Comparison of ENCODE assay signal across 11 mouse cellular contexts in genomic region chr11:117256088-117256487, GRCm38 (mm10). TPM values are rescaled to one million over a fixed set of nuclear protein-coding genes. Genes with fewer than 3 reads are reported as not detected.
A peak's percentile ranks its signal among the peaks of the same experiment; 100 is the strongest.
DNase-seq lines count a peak whose midpoint lies in the region; TF ChIP-seq lines count a peak whose summit lies in the region.
"Had no signal": no experiment of that assay in that cellular context is flagged by ENCODE, and none has a peak within 500 bp of the region (broad histone marks: within the 10 kb centered on the region; RNA-seq: fewer than 3 reads in every experiment).

No protein-coding gene starts in this region.

- TF ChIP-seq POLR2A in lung, adult 2 months (IDR thresholded peaks at IDR 0.05; ENCODE audit: borderline replicate concordance, extremely low read depth, low read depth, low read length): no peak

- intact Hi-C loops in gastrocnemius, adult 2 months (cut with DNase I): no loop called here
- intact Hi-C loops in left cerebral cortex, postnatal 36 days (cut with DNase I): no loop called here
- intact Hi-C loops in left cerebral cortex, postnatal 14 days (cut with DNase I): no loop called here

- no peak overlapping the region for H3K4me3 ChIP-seq in gastrocnemius, adult 2 months
- no peak overlapping the region for H3K4me3 ChIP-seq in lung, adult 2 months (replicated peaks; ENCODE audit: extremely low read depth, low read depth, low read length)

- DNase-seq in gastrocnemius, adult 2 months: peak; percentile 77
- no peak for DNase-seq in gastrocnemius, adult 18-20 months (ENCODE audit: low spot score)
- DNase-seq in left cerebral cortex, postnatal 36 days (ENCODE audit: low spot score in 2 of 2): peak; percentile 45 to 51
- DNase-seq in left cerebral cortex, postnatal 14 days (ENCODE audit: low spot score in 2 of 2): no peak
- peak; percentile 77 for DNase-seq in brain, adult 2 months (ENCODE audit: low read depth, low spot score)
- DNase-seq in layer of hippocampus, adult 9-11 months: peak; percentile 75
- no peak for DNase-seq in embryo, embryonic 11 days
- no peak for DNase-seq in lung, adult 2 months
- DNase-seq: B cell, adult 2 months; midbrain, embryonic 14.5 days; thymus, postnatal 4 days had no signal

- 61% methylated on average over 9 of the region's 9 CpGs for WGBS in lung, adult 2 months

- no peaks in the 10 kb centered on the region for H3K4me1 ChIP-seq in lung, adult 2 months (ENCODE audit: control insufficient read depth, insufficient read depth, low read length)

- H3K27ac ChIP-seq in gastrocnemius, adult 2 months: peak overlapping the region; percentile 77

- no peak for TF ChIP-seq CTCF in gastrocnemius, adult 2 months (IDR thresholded peaks at IDR 0.05)
- TF ChIP-seq CTCF in lung, adult 2 months (IDR thresholded peaks at IDR 0.05; ENCODE audit: insufficient read depth, low read length): no peak

RNA-seq across cellular contexts. Expression of gene Sept9, which starts 56.6 kb away (rescaled TPM):
- total RNA-seq in gastrocnemius, adult 2 months (2021): 10 to 100 TPM; 11.5 to 13.6 TPM
- total RNA-seq in gastrocnemius, adult 18-20 months (2021): 10 to 100 TPM in 1 of 2 experiments, 1 to 10 TPM in 1; 8.0 to 16.1 TPM
- 10 to 100 TPM; 74.3 to 77.1 TPM for total RNA-seq in left cerebral cortex, postnatal 36 days (2021)
- total RNA-seq in left cerebral cortex, postnatal 14 days (2021): 10 to 100 TPM; 62.1 to 70.5 TPM
- 35.1 and 41.4 TPM in 2 replicates for polyA plus RNA-seq in lung, adult 2 months (2012; rRNA removed)

Comparison
In these comparisons a context has a peak if more than half of its experiments do, and no peak if none do; other contexts are left out.
1. DNase-seq: peak in gastrocnemius, adult 2 months (single experiment), left cerebral cortex, postnatal 36 days (2 of 2), brain, adult 2 months (single experiment) and layer of hippocampus, adult 9-11 months (single experiment); none in gastrocnemius, adult 18-20 months (single experiment), left cerebral cortex, postnatal 14 days (0 of 2), embryo, embryonic 11 days (single experiment) and lung, adult 2 months (single experiment).